16 mouse cellular contexts compared by ENCODE assay signal in genomic region chr15:78595468-78595867, GRCm38 (mm10). TPM values are rescaled to one million over a fixed set of nuclear protein-coding genes. Genes with fewer than 3 reads are reported as not detected.
A peak's percentile ranks its signal among the peaks of the same experiment; 100 is the strongest.
DNase-seq lines count a peak whose midpoint lies in the region; TF ChIP-seq lines count a peak whose summit lies in the region.
"Had no signal": no experiment of that assay in that cellular context is flagged by ENCODE, and none has a peak within 500 bp of the region (broad histone marks: within the 10 kb centered on the region; RNA-seq: fewer than 3 reads in every experiment).

No protein-coding gene starts in this region.

- no peak; the same call in 1 of the 2 replicates for TF ChIP-seq RAD21 in CH12.LX (IDR thresholded peaks at IDR 0.05; ENCODE audit: low read depth, low read length)

- H3K4me3 ChIP-seq in liver, adult 2 months (ENCODE audit: insufficient read depth, low read depth, low read length) = no peak overlapping the region
- no peak overlapping the region for H3K4me3 ChIP-seq in CH12.LX (replicated peaks in 1 of 3; ENCODE audit: low read depth in 2 of 3, low read length in 2 of 3, poor library complexity in 1 of 3)
- H3K4me3 ChIP-seq: kidney, embryonic 15.5 days; neural tube, embryonic 15.5 days had no signal

- no peaks in the 10 kb centered on the region for H3K27me3 ChIP-seq in liver, adult 2 months (ENCODE audit: control insufficient read depth, insufficient read depth, low read length)
- H3K27me3 ChIP-seq in CH12.LX (replicated peaks) = no peaks in the 10 kb centered on the region
- H3K27me3 ChIP-seq: kidney, embryonic 15.5 days; neural tube, embryonic 15.5 days had no signal

- H3K36me3 ChIP-seq in liver, adult 2 months (ENCODE audit: control insufficient read depth, insufficient read depth, low read length) = no peaks in the 10 kb centered on the region
- H3K36me3 ChIP-seq in CH12.LX (replicated peaks in 1 of 2; ENCODE audit: control insufficient read depth in 1 of 2, insufficient read depth in 1 of 2, low read length in 1 of 2) = peaks cover 6 to 17% of the 10 kb centered on the region in 2 experiments
- H3K36me3 ChIP-seq: kidney, embryonic 15.5 days; neural tube, embryonic 15.5 days had no signal

- H3K79me2 ChIP-seq in liver, adult 2 months (ENCODE audit: control insufficient read depth, insufficient read depth, low read length) = no peaks in the 10 kb centered on the region
- peaks cover 10% of the 10 kb centered on the region for H3K79me2 ChIP-seq in CH12.LX (replicated peaks; ENCODE audit: control insufficient read depth, extremely low read depth, insufficient read depth, poor library complexity, severe bottlenecking)

- no peak overlapping the region for H3K27ac ChIP-seq in liver, adult 2 months (replicated peaks; ENCODE audit: insufficient read depth, low read depth, low read length)
- H3K27ac ChIP-seq in CH12.LX (ENCODE audit: insufficient read depth, low read depth) = no peak overlapping the region
- H3K27ac ChIP-seq: kidney, embryonic 15.5 days; neural tube, embryonic 15.5 days had no signal

- no peaks in the 10 kb centered on the region for H3K9me3 ChIP-seq in CH12.LX (replicated peaks; ENCODE audit: low read length)
- H3K9me3 ChIP-seq: kidney, embryonic 15.5 days; neural tube, embryonic 15.5 days had no signal

- TF ChIP-seq CTCF in liver, adult 2 months (IDR thresholded peaks at IDR 0.05; ENCODE audit: low read depth, low read length) = 0 out of 2 replicates have a peak, but pooled peaks have one; percentile 17
- TF ChIP-seq CTCF in CH12.LX (conservative IDR thresholded peaks at IDR 0.05 in 1 of 2, IDR thresholded peaks at IDR 0.05 in 1 of 2; ENCODE audit: low read depth in 2 of 2, low read length in 2 of 2) = peak in 1 of 2 experiments; percentile 53; a peak in 2 of 4 replicates
- TF ChIP-seq CTCF in brain, embryonic 14.5 days (IDR thresholded peaks at IDR 0.05; ENCODE audit: borderline replicate concordance, extremely low read depth, insufficient read depth, insufficient read length) = peak; percentile 28; the same call in 1 of the 2 replicates

- no peak for DNase-seq in liver, adult 2 months (ENCODE audit: extremely low read depth, low read depth, low spot score)
- DNase-seq in liver (no peak), A20 (ENCODE audit: low read depth, low spot score) (peak; percentile 45), CH12.LX (ENCODE audit: extremely low read depth) (no peak)
- no peak for DNase-seq in brain, embryonic 14.5 days (ENCODE audit: low read depth)
- DNase-seq in embryo, embryonic 11 days = no peak
- no peak for DNase-seq in natural killer cell, adult 2 months (ENCODE audit: low spot score in 2 of 2)
- DNase-seq: adrenal gland, postnatal 25 days; cerebellum, postnatal 14 days; gastrocnemius, postnatal 25 days; retina, postnatal 1 day had no signal

- H3K4me1 ChIP-seq in liver, adult 2 months (ENCODE audit: control insufficient read depth, insufficient read depth, low read length) = no peaks in the 10 kb centered on the region
- H3K4me1 ChIP-seq in CH12.LX (ENCODE audit: control insufficient read depth in 1 of 2, insufficient read depth in 2 of 2) = peaks cover 42 to 82% of the 10 kb centered on the region in 2 experiments

- no peak for TF ChIP-seq EP300 in CH12.LX (IDR thresholded peaks at IDR 0.05; ENCODE audit: low read length)

- H3K4me2 ChIP-seq in CH12.LX (ENCODE audit: insufficient read depth, low read depth, poor library complexity, severe bottlenecking) = no peak overlapping the region
- H3K4me2 ChIP-seq: heart, embryonic 11.5 days; kidney, embryonic 15.5 days; neural tube, embryonic 15.5 days had no signal

- TF ChIP-seq POLR2A in liver, adult 2 months (IDR thresholded peaks at IDR 0.05; ENCODE audit: extremely low read depth, insufficient read depth, low read length) = no peak
- TF ChIP-seq POLR2A in CH12.LX (IDR thresholded peaks at IDR 0.05; ENCODE audit: low read depth, low read length) = no peak
- TF ChIP-seq POLR2A in brain, embryonic 14.5 days (IDR thresholded peaks at IDR 0.05; ENCODE audit: borderline replicate concordance, extremely low read depth, insufficient read depth, insufficient read length, poor library complexity, severe bottlenecking) = no peak

- no peak overlapping the region for H3K9ac ChIP-seq in liver, adult 2 months (ENCODE audit: low read depth, low read length)
- no peak overlapping the region for H3K9ac ChIP-seq in CH12.LX (ENCODE audit: insufficient read depth, low read depth)
- H3K9ac ChIP-seq: kidney, embryonic 15.5 days; neural tube, embryonic 15.5 days had no signal

- 76% methylated on average over 5 of the region's 5 CpGs for WGBS in liver, adult 2 months

- dilution Hi-C loops in CH12.LX (cut with MboI; ENCODE audit: extremely low pct_ligation_motif_present, extremely low pct_unique_long_range_greater_than_20kb, low sequenced_read_pairs) = no loop called here

- in situ Hi-C loops in CH12.LX (cut with MboI; ENCODE audit: low pct_ligation_motif_present, low pct_unique_long_range_greater_than_20kb, low sequenced_read_pairs) = no loop called here

TF ChIP-seq in CH12.LX, 34 proteins besides CTCF, POLR2A, EP300 and RAD21:
- TF ChIP-seq ZMIZ1 (IDR thresholded peaks at IDR 0.05; ENCODE audit: low read depth, low read length) (no peak), RCOR1 (conservative IDR thresholded peaks at IDR 0.05; ENCODE audit: low read depth, low read length) (no peak), SMC3 (IDR thresholded peaks at IDR 0.05; ENCODE audit: low read depth, low read length) (0 out of 2 replicates have a peak, but pooled peaks have one; percentile 12), IRF4 (IDR thresholded peaks at IDR 0.05; ENCODE audit: low read depth, low read length) (no peak), MEF2A (IDR thresholded peaks at IDR 0.05; ENCODE audit: borderline replicate concordance, low read depth, low read length) (no peak), MYC (IDR thresholded peaks at IDR 0.05; ENCODE audit: low read depth, low read length) (no peak)

RNA-seq across cellular contexts. Expression of gene Cyth4, which starts 1.4 kb away (rescaled TPM):
- total RNA-seq in liver, adult 2 months (2014; rRNA removed) = 4.7 and 7.2 TPM in 2 replicates
- 3.3 and 5.7 TPM in 2 replicates for polyA plus RNA-seq in liver, adult 2 months (2012; rRNA removed)
- 42.2 and 51.9 TPM in 2 replicates for total RNA-seq in CH12.LX (2012; rRNA removed)
- 38.6 and 39.2 TPM in 2 replicates for total RNA-seq in CH12.LX (2014; rRNA removed)
- polyA plus RNA-seq in CH12.LX (2012; ENCODE audit: insufficient read length, low read depth) = 75.3 and 80.5 TPM in 2 replicates
- 4.0 and 4.8 TPM in 2 replicates for polyA plus RNA-seq in brain, embryonic 14.5 days (2012; rRNA removed)

RNA-seq across cellular contexts. Expression of gene Rac2, which starts 22.9 kb away (rescaled TPM):
- 2.8 and 4.5 TPM in 2 replicates for total RNA-seq in liver, adult 2 months (2014; rRNA removed)
- 30.8 and 35.9 TPM in 2 replicates for polyA plus RNA-seq in liver, adult 2 months (2012; rRNA removed)
- total RNA-seq in CH12.LX (2012; rRNA removed) = 314 and 453 TPM in 2 replicates
- 142 and 160 TPM in 2 replicates for total RNA-seq in CH12.LX (2014; rRNA removed)
- polyA plus RNA-seq in CH12.LX (2012; ENCODE audit: insufficient read length, low read depth) = 883 and 942 TPM in 2 replicates
- polyA plus RNA-seq in brain, embryonic 14.5 days (2012; rRNA removed) = 5.5 and 9.0 TPM in 2 replicates

RNA-seq across cellular contexts. Expression of gene Sstr3, which starts 51.0 kb away (rescaled TPM):
- under 0.01 TPM in 1 of 2 replicates, not detected in the other for total RNA-seq in liver, adult 2 months (2014; rRNA removed)
- polyA plus RNA-seq in liver, adult 2 months (2012; rRNA removed) = not detected in 2 replicates
- total RNA-seq in CH12.LX (2012; rRNA removed) (not detected in 2 replicates), CH12.LX (2014; rRNA removed) (not detected in 2 replicates)
- 0.14 and 0.36 TPM in 2 replicates for polyA plus RNA-seq in CH12.LX (2012; ENCODE audit: insufficient read length, low read depth)
- polyA plus RNA-seq in brain, embryonic 14.5 days (2012; rRNA removed) = 1.5 TPM in 2 replicates
- total RNA-seq: gastrocnemius, postnatal 25 days; hematopoietic stem cell, adult 5-6 weeks; megakaryocyte-erythroid progenitor cell, adult 5-6 weeks had no signal

Comparison
In these comparisons a context has a peak if more than half of its experiments do, and no peak if none do; other contexts are left out.
1. RNA of gene Cyth4, which starts 1.4 kb away (polyA plus RNA-seq): 75.3 to 80.5 TPM in CH12.LX; 3.3 to 5.7 TPM in liver, adult 2 months and 4.0 to 4.8 TPM in brain, embryonic 14.5 days; every median in the first group is over 10 times any median in the second.
2. RNA of gene Rac2, which starts 22.9 kb away (polyA plus RNA-seq): 883 to 942 TPM in CH12.LX; 30.8 to 35.9 TPM in liver, adult 2 months and 5.5 to 9.0 TPM in brain, embryonic 14.5 days; every median in the first group is over 10 times any median in the second.